Mouse (Mus musculus) forebrain, embryonic 12.5 days (tissue): ENCODE results near the gene Fam69a. TPM values are rescaled to one million over a fixed set of nuclear protein-coding genes. Genes with fewer than 3 reads are reported as not detected.

Source experiments
- ATAC-seq: fragments of 200-750 bp; cut with Nextera tagmentation; 2 replicates; pipeline ENCODE4 v1.8.0; 2017; ENCODE audit warnings: moderate TSS enrichment; ENCODE audit not compliant: low FRiP score
- H3K27ac ChIP-seq: fragments of 300-500 bp; sonication (generic); 2 replicates; pipeline ENCODE4 v1.5.1; 2016; ENCODE audit warnings: mild to moderate bottlenecking
- H3K27me3 ChIP-seq: fragments of 300-500 bp; sonication (generic); 2 replicates; pipeline ENCODE4 v1.6.1; 2016; ENCODE audit warnings: mild to moderate bottlenecking
- H3K36me3 ChIP-seq: fragments of 300-500 bp; sonication (generic); replicated peaks from 2 replicates; pipeline ENCODE4 v1.6.1; 2016; ENCODE audit warnings: mild to moderate bottlenecking
- H3K4me1 ChIP-seq: fragments of 300-500 bp; sonication (generic); 2 replicates; pipeline ENCODE4 v1.6.1; 2016
- H3K4me2 ChIP-seq: fragments of 300-500 bp; sonication (generic); 2 replicates; pipeline ENCODE4 v1.6.1; 2016; ENCODE audit warnings: mild to moderate bottlenecking, moderate library complexity
- H3K4me3 ChIP-seq: fragments of 300-500 bp; sonication (generic); replicated peaks from 2 replicates; pipeline ENCODE4 v1.5.1; 2016; ENCODE audit warnings: mild to moderate bottlenecking
- H3K9ac ChIP-seq: fragments of 300-500 bp; sonication (generic); 2 replicates; pipeline ENCODE4 v1.6.1; 2016; ENCODE audit warnings: mild to moderate bottlenecking
- H3K9me3 ChIP-seq: fragments of 300-500 bp; sonication (generic); 2 replicates; pipeline ENCODE4 v1.6.1; 2016
- WGBS: fragments of 180-500 bp; shearing (Covaris S2); methylation state at CpG from one replicate; pipeline ENCODE4 v1.1.7; 2016; 5-methylcytosine and 5-hydroxymethylcytosine counted together
- polyA plus RNA-seq: library from polyadenylated mRNA; unstranded; fragments of >200 nt; fragmentation: Nextera tagmentation; extraction: Ambion mirVana; gene quantifications from 2 replicates; pipeline ENCODE4 v1.2.1, GENCODE M21; 2016

Fam69a gene
- polyA plus RNA-seq, 1 experiment from 2014 or later, result 22.6 TPM

- no peak within 1 kb of the TSS for H3K9ac ChIP-seq
- no peak within 1 kb of the TSS for H3K4me3 ChIP-seq
- H3K27ac ChIP-seq, result peak within 1 kb of the TSS; percentile 25; the same call in 1 of the 2 replicates
- no peaks in the 10 kb centered on the region; the same call in 1 of the 2 replicates for H3K4me1 ChIP-seq
- H3K4me2 ChIP-seq, result no peak within 1 kb of the TSS
- H3K9me3 ChIP-seq, result no peaks in the 10 kb centered on the region
- no peaks in the 10 kb centered on the region for H3K27me3 ChIP-seq
- 45% methylated on average over 4 of the region's 4 CpGs for WGBS
- H3K36me3 ChIP-seq, result no peaks in the 10 kb centered on the region
- no peak for ATAC-seq
Observed at GRCm38 (mm10) chr5:107874561-107875260, 112.2 kb downstream of the Fam69a start, which contains the start of gene Evi5. Gene Evi5, minus strand, starts transcription at chr5:107875107.

GRCm38 (mm10) chr5:107873886-107874302 lies 113.0 kb downstream of the Fam69a start:
- H3K27ac ChIP-seq, result peak overlapping the region; percentile 25; the same call in 1 of the 2 replicates

GRCm38 (mm10) chr5:107873330-107873729 lies 113.6 kb downstream of the Fam69a start:
- 85% methylated on average over 6 of the region's 6 CpGs for WGBS
- no peak for ATAC-seq

More at GRCm38 (mm10) chr5:107873886-107874302, 113.0 kb downstream of the Fam69a start:
- ATAC-seq, result no peak
- Histone ChIP-seq H3K4me2 (no peak overlapping the region), H3K4me1 (no peaks in the 10 kb centered on the region; the same call in 1 of the 2 replicates), H3K27me3 (no peaks in the 10 kb centered on the region), H3K4me3 (no peak overlapping the region), H3K9me3 (no peaks in the 10 kb centered on the region), H3K36me3 (no peaks in the 10 kb centered on the region), H3K9ac (no peak overlapping the region)
- 56% methylated on average over 7 of the region's 7 CpGs for WGBS

GRCm38 (mm10) chr5:107869701-107870100 lies 117.2 kb downstream of the Fam69a start:
- Histone ChIP-seq H3K4me1 (peaks cover 4% of the 10 kb centered on the region), H3K27me3 (no peaks in the 10 kb centered on the region), H3K27ac (no peak overlapping the region), H3K4me3 (no peak overlapping the region), H3K9me3 (no peaks in the 10 kb centered on the region), H3K4me2 (no peak overlapping the region), H3K9ac (no peak overlapping the region), H3K36me3 (no peaks in the 10 kb centered on the region)
- ATAC-seq, result no peak
- 55% methylated on average over 2 of the region's 2 CpGs for WGBS

More at GRCm38 (mm10) chr5:107873330-107873729, 113.6 kb downstream of the Fam69a start:
- Histone ChIP-seq H3K9ac (no peak overlapping the region), H3K27ac (no peak overlapping the region), H3K4me2 (no peak overlapping the region), H3K4me1 (no peaks in the 10 kb centered on the region; the same call in 1 of the 2 replicates), H3K4me3 (no peak overlapping the region), H3K36me3 (no peaks in the 10 kb centered on the region), H3K9me3 (no peaks in the 10 kb centered on the region), H3K27me3 (no peaks in the 10 kb centered on the region)

- ATAC-seq, result peak; percentile 97
- Histone ChIP-seq H3K4me2 (peak overlapping the region; percentile 71), H3K4me3 (peak overlapping the region; percentile 89), H3K9me3 (no peaks in the 10 kb centered on the region), H3K27ac (peak overlapping the region; percentile 95), H3K4me1 (peaks cover 4% of the 10 kb centered on the region), H3K36me3 (no peaks in the 10 kb centered on the region), H3K9ac (peak overlapping the region; percentile 85), H3K27me3 (no peaks in the 10 kb centered on the region)
- WGBS, result under 1% methylated on average over 58 of the region's 58 CpGs
Observed at GRCm38 (mm10) chr5:107868905-107869424, 117.9 kb downstream of the Fam69a start.

- H3K27me3 ChIP-seq, result no peaks in the 10 kb centered on the region
- H3K4me1 ChIP-seq, result peaks cover 4% of the 10 kb centered on the region
- H3K4me2 ChIP-seq, result peak overlapping the region; percentile 71
- WGBS, result under 1% methylated on average over 72 of the region's 82 CpGs
- peak overlapping the region; percentile 95 for H3K27ac ChIP-seq
- peak overlapping the region; percentile 89 for H3K4me3 ChIP-seq
- no peaks in the 10 kb centered on the region for H3K9me3 ChIP-seq
- H3K9ac ChIP-seq, result peak overlapping the region; percentile 85
- peak; percentile 75 for ATAC-seq
- H3K36me3 ChIP-seq, result no peaks in the 10 kb centered on the region
Observed at GRCm38 (mm10) chr5:107867970-107868904, 118.6 kb downstream of the Fam69a start.

- Histone ChIP-seq H3K4me1 (peaks cover 4% of the 10 kb centered on the region), H3K9me3 (no peaks in the 10 kb centered on the region), H3K27me3 (no peaks in the 10 kb centered on the region), H3K4me2 (no peak overlapping the region), H3K36me3 (no peaks in the 10 kb centered on the region), H3K9ac (no peak overlapping the region), H3K4me3 (no peak overlapping the region), H3K27ac (no peak overlapping the region)
- ATAC-seq, result no peak
- 78% methylated on average over 2 of the region's 2 CpGs for WGBS
Observed at GRCm38 (mm10) chr5:107866127-107867126, 120.5 kb downstream of the Fam69a start.

- 86% methylated on average over 3 of the region's 3 CpGs for WGBS
- Histone ChIP-seq H3K27me3 (no peaks in the 10 kb centered on the region), H3K9ac (no peak overlapping the region), H3K27ac (no peak overlapping the region), H3K36me3 (no peaks in the 10 kb centered on the region), H3K4me3 (no peak overlapping the region), H3K4me2 (no peak overlapping the region), H3K9me3 (no peaks in the 10 kb centered on the region), H3K4me1 (peaks cover 4% of the 10 kb centered on the region)
- no peak for ATAC-seq
Observed at GRCm38 (mm10) chr5:107863971-107864370, 122.9 kb downstream of the Fam69a start.

- 49% methylated on average over 2 of the region's 2 CpGs for WGBS
- no peak for ATAC-seq
- Histone ChIP-seq H3K9me3 (no peaks in the 10 kb centered on the region), H3K4me2 (no peak overlapping the region), H3K36me3 (no peaks in the 10 kb centered on the region), H3K27me3 (no peaks in the 10 kb centered on the region), H3K4me1 (peaks cover 6% of the 10 kb centered on the region), H3K27ac (no peak overlapping the region), H3K9ac (no peak overlapping the region), H3K4me3 (no peak overlapping the region)
Observed at GRCm38 (mm10) chr5:107858963-107859362, 127.9 kb downstream of the Fam69a start.
